Mouse (Mus musculus) heart, embryonic 13.5 days (tissue): ENCODE results near the gene N4bp3. TPM values are rescaled to one million over a fixed set of nuclear protein-coding genes. Genes with fewer than 3 reads are reported as not detected.
"Not testable (repeated sequence)": the region's sequence is repeated elsewhere in the genome, so short reads cannot be mapped to it uniquely, and the experiment has no call there.

Source experiments
- ATAC-seq: fragments of 200-750 bp; cut with Nextera tagmentation; 2 replicates; pipeline ENCODE4 v1.8.0; 2017; ENCODE audit warnings: moderate TSS enrichment; ENCODE audit not compliant: insufficient number of reproducible peaks, low FRiP score, low TSS enrichment; ENCODE audit errors: extremely low read depth
- H3K27ac ChIP-seq: fragments of 300-500 bp; sonication (generic); replicated peaks from 2 replicates; pipeline ENCODE4 v1.5.1; 2015; ENCODE audit warnings: moderate library complexity, mild to moderate bottlenecking, inconsistent platforms
- H3K27me3 ChIP-seq: fragments of 300-500 bp; sonication (generic); replicated peaks from 2 replicates; pipeline ENCODE4 v1.6.1; 2015; ENCODE audit warnings: mild to moderate bottlenecking, inconsistent platforms
- H3K36me3 ChIP-seq: fragments of 300-500 bp; sonication (generic); 2 replicates; pipeline ENCODE4 v1.6.1; 2015; ENCODE audit warnings: mild to moderate bottlenecking, inconsistent platforms
- H3K4me1 ChIP-seq: fragments of 300-500 bp; sonication (generic); 2 replicates; pipeline ENCODE4 v1.6.1; 2015; ENCODE audit warnings: inconsistent platforms
- H3K4me2 ChIP-seq: fragments of 300-500 bp; sonication (generic); 2 replicates; pipeline ENCODE4 v1.6.1; 2015; ENCODE audit warnings: inconsistent platforms, mild to moderate bottlenecking, moderate library complexity
- H3K4me3 ChIP-seq: fragments of 300-500 bp; sonication (generic); 2 replicates; pipeline ENCODE4 v1.5.1; 2015; ENCODE audit warnings: moderate library complexity, mild to moderate bottlenecking, inconsistent platforms
- H3K9ac ChIP-seq: fragments of 300-500 bp; sonication (generic); 2 replicates; pipeline ENCODE4 v1.6.1; 2015; ENCODE audit warnings: inconsistent platforms, mild to moderate bottlenecking, moderate library complexity
- H3K9me3 ChIP-seq: fragments of 300-500 bp; sonication (generic); 2 replicates; pipeline ENCODE4 v1.6.1; 2016; ENCODE audit warnings: inconsistent platforms
- WGBS: fragments of 180-500 bp; shearing (Covaris S2); methylation state at CpG from one replicate; pipeline ENCODE4 v1.1.7; 2015; ENCODE audit warnings: mixed read lengths; 5-methylcytosine and 5-hydroxymethylcytosine counted together
- polyA plus RNA-seq: library from polyadenylated mRNA; unstranded; fragments of >200 nt; fragmentation: Nextera tagmentation; extraction: Ambion mirVana; gene quantifications from 2 replicates; pipeline ENCODE4 v1.2.1, GENCODE M21; 2015

N4bp3 gene
- 12.7 and 14.1 TPM in 2 replicates for polyA plus RNA-seq

- peaks cover 16% of the 10 kb centered on the region for H3K27me3 ChIP-seq
- WGBS: 2% methylated on average over 70 of the region's 70 CpGs
- peak within 1 kb of the TSS; percentile 77 for H3K4me2 ChIP-seq
- peak within 1 kb of the TSS; percentile 65 for H3K4me3 ChIP-seq
- peaks cover 30% of the 10 kb centered on the region for H3K4me1 ChIP-seq
- peak within 1 kb of the TSS; percentile 84 for H3K9ac ChIP-seq
- H3K9me3 ChIP-seq: no peaks in the 10 kb centered on the region
- peak; percentile 53; the same call in 1 of the 2 replicates for ATAC-seq
- peak within 1 kb of the TSS; percentile 20; the same call in 1 of the 2 replicates for H3K27ac ChIP-seq
- no peaks in the 10 kb centered on the region for H3K36me3 ChIP-seq
Observed at GRCm38 (mm10) chr11:51650691-51651515, at the start of gene N4bp3, which contains the start of gene D930048N14Rik. Gene N4bp3, minus strand, starts transcription at chr11:51650842. Gene D930048N14Rik, plus strand, starts transcription at chr11:51650954.

- no peaks in the 10 kb centered on the region for H3K27me3 ChIP-seq
- no peak overlapping the region for H3K4me3 ChIP-seq
- no peak for ATAC-seq
- H3K4me1 ChIP-seq: no peaks in the 10 kb centered on the region
- no peak overlapping the region for H3K9ac ChIP-seq
- H3K36me3 ChIP-seq: peaks cover 65% of the 10 kb centered on the region
- H3K4me2 ChIP-seq: no peak overlapping the region
- H3K9me3 ChIP-seq: no peaks in the 10 kb centered on the region
- 89% methylated on average over 3 of the region's 3 CpGs for WGBS
- no peak overlapping the region for H3K27ac ChIP-seq
Observed at GRCm38 (mm10) chr11:51694984-51695383, 44.3 kb upstream of the N4bp3 start.

- H3K27me3 ChIP-seq, H3K4me2 ChIP-seq, ATAC-seq, H3K4me3 ChIP-seq, H3K27ac ChIP-seq, H3K9me3 ChIP-seq, H3K4me1 ChIP-seq, H3K9ac ChIP-seq: not testable (repeated sequence)
- 60% methylated on average over 3 of the region's 3 CpGs for WGBS
- peaks cover 26% of the 10 kb centered on the region for H3K36me3 ChIP-seq
Observed at GRCm38 (mm10) chr11:51690597-51690996, 40.0 kb upstream of the N4bp3 start.

GRCm38 (mm10) chr11:51689343-51689742 is 38.7 kb upstream of the N4bp3 start:
- Histone ChIP-seq H3K9me3 (no peaks in the 10 kb centered on the region), H3K4me1 (peaks cover 8% of the 10 kb centered on the region), H3K4me3 (peak overlapping the region; percentile 80), H3K36me3 (peaks cover 28% of the 10 kb centered on the region), H3K27ac (peak overlapping the region; percentile 97), H3K4me2 (peak overlapping the region; percentile 75), H3K9ac (peak overlapping the region; percentile 81), H3K27me3 (no peaks in the 10 kb centered on the region)
- WGBS: 20% methylated on average over 6 of the region's 6 CpGs
- ATAC-seq: no peak

- H3K27me3 ChIP-seq: no peaks in the 10 kb centered on the region
- H3K9ac ChIP-seq: peak within 1 kb of the TSS; percentile 93
- H3K27ac ChIP-seq: peak within 1 kb of the TSS; percentile 97
- under 1% methylated on average over 60 of the region's 60 CpGs for WGBS
- H3K4me1 ChIP-seq: peaks cover 8% of the 10 kb centered on the region
- peak within 1 kb of the TSS; percentile 75 for H3K4me2 ChIP-seq
- peak within 1 kb of the TSS; percentile 80 for H3K4me3 ChIP-seq
- ATAC-seq: peak; percentile 99
- no peaks in the 10 kb centered on the region for H3K9me3 ChIP-seq
- peaks cover 28% of the 10 kb centered on the region for H3K36me3 ChIP-seq
Observed at GRCm38 (mm10) chr11:51688330-51689328, 38.0 kb upstream of the N4bp3 start, which contains the start of gene 0610009B22Rik. Gene 0610009B22Rik, minus strand, starts transcription at chr11:51688874.

- no peak overlapping the region for H3K4me3 ChIP-seq
- H3K9ac ChIP-seq: no peak overlapping the region
- peaks cover 12% of the 10 kb centered on the region for H3K36me3 ChIP-seq
- no peak overlapping the region for H3K27ac ChIP-seq
- peaks cover 4% of the 10 kb centered on the region; the same call in 1 of the 2 replicates for H3K4me1 ChIP-seq
- H3K9me3 ChIP-seq: no peaks in the 10 kb centered on the region
- 0 out of 2 replicates have a peak, but pooled peaks cover 5% of the 10 kb centered on the region for H3K27me3 ChIP-seq
- H3K4me2 ChIP-seq: 0 out of 2 replicates have a peak overlapping the region, but pooled peaks have one; percentile 56
- no peak for ATAC-seq
- 37% methylated on average over 8 of the region's 8 CpGs for WGBS
Observed at GRCm38 (mm10) chr11:51681976-51682374, 31.3 kb upstream of the N4bp3 start.

GRCm38 (mm10) chr11:51681324-51681975 is 30.8 kb upstream of the N4bp3 start:
- no peak overlapping the region for H3K27ac ChIP-seq
- H3K4me1 ChIP-seq: peaks cover 4% of the 10 kb centered on the region; the same call in 1 of the 2 replicates
- peak overlapping the region; percentile 26; the same call in 1 of the 2 replicates for H3K4me3 ChIP-seq
- 28% methylated on average over 13 of the region's 13 CpGs for WGBS
- peak overlapping the region; percentile 56 for H3K4me2 ChIP-seq
- H3K36me3 ChIP-seq: peaks cover 12% of the 10 kb centered on the region
- H3K9me3 ChIP-seq: no peaks in the 10 kb centered on the region
- 0 out of 2 replicates have a peak, but pooled peaks cover 5% of the 10 kb centered on the region for H3K27me3 ChIP-seq
- H3K9ac ChIP-seq: peak overlapping the region; percentile 65
- no peak for ATAC-seq

- no peaks in the 10 kb centered on the region for H3K9me3 ChIP-seq
- no peak overlapping the region for H3K9ac ChIP-seq
- no peak overlapping the region for H3K4me3 ChIP-seq
- H3K4me1 ChIP-seq: peaks cover 4% of the 10 kb centered on the region; the same call in 1 of the 2 replicates
- 61% methylated on average over 3 of the region's 3 CpGs for WGBS
- no peak overlapping the region for H3K4me2 ChIP-seq
- ATAC-seq: no peak
- H3K27me3 ChIP-seq: 0 out of 2 replicates have a peak, but pooled peaks cover 5% of the 10 kb centered on the region
- peaks cover under 1% of the 10 kb centered on the region; the same call in 1 of the 2 replicates for H3K36me3 ChIP-seq
- H3K27ac ChIP-seq: no peak overlapping the region
Observed at GRCm38 (mm10) chr11:51679466-51679865, 28.8 kb upstream of the N4bp3 start.

GRCm38 (mm10) chr11:51677737-51678418 is 27.2 kb upstream of the N4bp3 start:
- Histone ChIP-seq H3K4me1 (peaks cover 4% of the 10 kb centered on the region; the same call in 1 of the 2 replicates), H3K27ac (no peak overlapping the region), H3K9ac (no peak overlapping the region), H3K27me3 (0 out of 2 replicates have a peak, but pooled peaks cover 5% of the 10 kb centered on the region), H3K36me3 (no peaks in the 10 kb centered on the region), H3K9me3 (no peaks in the 10 kb centered on the region), H3K4me3 (no peak overlapping the region), H3K4me2 (no peak overlapping the region)
- ATAC-seq: no peak
- WGBS: 63% methylated on average over 6 of the region's 6 CpGs

- no peak for ATAC-seq
- WGBS: 71% methylated on average over 5 of the region's 5 CpGs
- Histone ChIP-seq H3K36me3 (no peaks in the 10 kb centered on the region), H3K27me3 (0 out of 2 replicates have a peak, but pooled peaks cover 5% of the 10 kb centered on the region), H3K4me1 (no peaks in the 10 kb centered on the region), H3K9ac (no peak overlapping the region), H3K4me3 (no peak overlapping the region), H3K4me2 (no peak overlapping the region), H3K27ac (no peak overlapping the region), H3K9me3 (no peaks in the 10 kb centered on the region)
Observed at GRCm38 (mm10) chr11:51675386-51675785, 24.7 kb upstream of the N4bp3 start.
